Mouse (Mus musculus): ENCODE measurements at regions not wholly inside any gene's neighbourhood (a gene's known extent, or its start where the extent isn't known, plus 50 kb on each side); places are given as distances from the start of the nearest gene placed in this dataset.

DNA sequence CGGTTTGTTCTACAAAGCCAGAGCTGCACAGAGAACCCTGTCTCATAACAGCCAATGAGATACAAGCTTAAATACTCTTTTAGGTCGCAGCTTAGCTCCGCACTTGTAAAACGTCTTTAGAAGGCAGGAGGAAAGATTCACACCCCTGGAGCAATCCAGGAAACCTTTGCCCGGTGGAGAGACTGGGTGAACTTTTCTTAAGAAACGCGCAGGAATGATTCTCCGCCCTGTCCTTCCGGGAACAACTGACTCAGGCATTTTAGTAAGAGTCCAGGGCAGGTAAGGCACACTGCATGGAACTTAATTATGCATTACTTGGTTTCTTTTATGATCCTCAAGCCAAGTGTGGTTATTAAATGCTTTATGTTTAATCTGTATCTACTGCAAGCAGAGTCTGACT lies 70.0 kb upstream of the Ralgps2 start:
- Histone ChIP-seq H3K27ac (no peak overlapping the region), H3K4me3 (no peak overlapping the region), H3K9me3 (no peaks in the 10 kb centered on the region), H3K9ac (no peak overlapping the region), H3K4me1 (replicated peaks) (peaks cover 6% of the 10 kb centered on the region; the same call in 1 of the 2 replicates), H3K36me3 (no peaks in the 10 kb centered on the region), H3K4me2 (no peak overlapping the region), H3K27me3 (no peaks in the 10 kb centered on the region)
- 85% methylated on average over 9 of the region's 9 CpGs for WGBS
- no peak for ATAC-seq (ENCODE audit: low FRiP score)

DNA sequence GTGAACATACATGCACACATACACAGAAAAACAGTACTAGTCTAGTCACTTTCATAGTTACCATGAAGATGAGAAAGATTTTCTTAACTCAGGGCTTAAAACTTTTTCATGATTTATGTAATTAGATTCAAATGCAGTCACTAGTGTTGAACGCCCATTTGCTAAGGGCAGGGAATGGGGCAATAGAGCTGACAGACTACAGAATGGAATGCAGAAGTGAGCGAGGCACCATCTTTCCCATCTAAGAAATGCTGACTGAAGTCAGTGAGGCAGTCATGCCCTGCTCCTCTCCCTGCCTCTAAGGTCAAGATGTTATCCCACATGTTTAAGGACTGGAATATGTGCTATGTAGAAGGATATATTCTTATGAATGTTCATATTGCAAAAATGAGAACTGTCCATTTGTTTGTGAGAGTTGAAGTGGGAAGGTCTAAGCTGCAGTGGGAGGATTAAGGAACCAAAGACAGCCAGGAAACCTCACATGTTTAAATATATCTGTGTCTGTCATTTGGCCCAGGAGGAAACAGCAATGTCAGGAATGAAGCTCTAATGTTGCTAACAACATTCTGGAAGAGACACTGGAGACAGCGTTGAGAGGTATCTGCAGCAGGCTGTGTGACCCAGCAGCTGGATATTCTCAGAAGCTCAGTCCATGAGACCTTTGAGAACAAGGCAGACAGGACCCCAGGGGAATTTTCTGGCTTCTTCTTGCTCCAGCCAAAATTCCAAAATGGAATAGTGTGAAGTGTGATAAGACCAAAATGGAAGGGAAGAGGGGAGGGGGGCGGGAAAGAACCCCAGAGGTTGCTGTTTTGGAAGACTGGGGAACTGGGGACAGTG lies 68.7 kb upstream of the Ralgps2 start:
- ATAC-seq (ENCODE audit: low FRiP score): no peak
- WGBS: 85% methylated on average over 4 of the region's 4 CpGs
- Histone ChIP-seq H3K27me3 (no peaks in the 10 kb centered on the region), H3K9me3 (no peaks in the 10 kb centered on the region), H3K4me3 (no peak overlapping the region), H3K27ac (no peak overlapping the region), H3K4me1 (replicated peaks) (peaks cover 6% of the 10 kb centered on the region; the same call in 1 of the 2 replicates), H3K9ac (no peak overlapping the region), H3K36me3 (no peaks in the 10 kb centered on the region), H3K4me2 (no peak overlapping the region)

DNA sequence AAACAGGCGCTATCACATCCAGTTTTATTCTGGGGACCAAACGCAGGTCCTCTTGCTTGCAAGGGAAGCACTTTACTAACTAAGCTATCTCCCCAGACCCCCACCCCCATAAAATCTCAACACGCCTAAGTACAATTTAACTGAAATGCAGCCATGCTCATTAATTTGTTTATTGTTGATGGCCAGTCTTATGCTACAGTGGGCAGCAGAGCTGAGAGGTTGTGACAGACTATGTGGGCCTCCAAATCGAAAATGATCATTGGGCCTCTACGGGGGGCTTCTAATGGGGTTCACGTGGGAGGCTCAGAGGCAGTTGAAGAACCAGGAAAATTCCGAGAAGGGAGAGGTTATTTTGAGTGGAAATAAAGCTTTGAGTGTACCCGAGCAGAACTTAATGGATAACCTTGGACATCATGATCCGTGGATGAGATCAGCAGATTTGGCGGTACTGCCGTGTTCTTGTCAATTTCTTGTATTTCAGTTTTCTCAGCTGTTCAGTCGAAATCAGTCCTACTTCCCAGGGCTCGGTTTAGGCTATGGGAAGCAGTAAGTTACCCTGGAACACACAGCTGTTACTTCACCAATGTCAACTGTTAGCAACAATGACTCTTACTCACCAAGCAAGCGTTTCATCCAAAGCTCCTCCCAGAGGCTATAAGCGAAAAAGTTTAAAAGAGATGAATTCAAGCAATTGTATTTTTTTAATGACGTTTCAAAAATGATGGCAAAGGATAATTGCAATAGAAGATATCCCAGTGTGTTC lies 65.1 kb upstream of the Ralgps2 start:
- H3K4me3 ChIP-seq: no peak overlapping the region
- H3K4me1 ChIP-seq (replicated peaks): peaks cover 19% of the 10 kb centered on the region; the same call in 1 of the 2 replicates
- H3K27me3 ChIP-seq: no peaks in the 10 kb centered on the region
- H3K9me3 ChIP-seq: no peaks in the 10 kb centered on the region
- no peak overlapping the region for H3K27ac ChIP-seq
- no peak for ATAC-seq (ENCODE audit: low FRiP score)
- WGBS: 91% methylated on average over 16 of the region's 16 CpGs
- no peaks in the 10 kb centered on the region for H3K36me3 ChIP-seq
- no peak overlapping the region for H3K4me2 ChIP-seq
- H3K9ac ChIP-seq: no peak overlapping the region

DNA sequence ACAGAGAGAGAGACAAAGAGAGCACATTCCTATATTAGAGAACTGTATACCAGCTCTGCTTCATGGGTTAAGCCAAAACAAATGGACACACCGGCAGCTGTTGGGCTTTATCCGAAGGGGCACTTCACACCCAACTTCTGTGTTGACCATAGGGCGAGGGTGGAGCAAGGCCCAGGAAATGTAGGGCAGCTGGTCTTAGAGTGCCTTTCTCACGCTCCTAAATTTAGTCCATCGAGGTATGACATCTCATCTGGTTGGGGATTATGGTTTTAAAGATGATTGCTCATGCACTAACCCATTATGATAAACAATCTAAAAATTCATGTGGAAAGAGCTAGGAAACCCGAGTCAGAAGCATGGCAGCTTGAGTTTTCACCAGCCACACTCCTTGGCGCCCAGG lies 63.6 kb upstream of the Ralgps2 start:
- no peak for ATAC-seq (ENCODE audit: low FRiP score)
- H3K27ac ChIP-seq: no peak overlapping the region
- H3K4me1 ChIP-seq (replicated peaks): peaks cover 21% of the 10 kb centered on the region
- WGBS: 93% methylated on average over 7 of the region's 7 CpGs
- no peak overlapping the region for H3K4me2 ChIP-seq
- H3K36me3 ChIP-seq: no peaks in the 10 kb centered on the region
- H3K27me3 ChIP-seq: no peaks in the 10 kb centered on the region
- no peak overlapping the region for H3K9ac ChIP-seq
- no peaks in the 10 kb centered on the region for H3K9me3 ChIP-seq
- no peak overlapping the region for H3K4me3 ChIP-seq

DNA sequence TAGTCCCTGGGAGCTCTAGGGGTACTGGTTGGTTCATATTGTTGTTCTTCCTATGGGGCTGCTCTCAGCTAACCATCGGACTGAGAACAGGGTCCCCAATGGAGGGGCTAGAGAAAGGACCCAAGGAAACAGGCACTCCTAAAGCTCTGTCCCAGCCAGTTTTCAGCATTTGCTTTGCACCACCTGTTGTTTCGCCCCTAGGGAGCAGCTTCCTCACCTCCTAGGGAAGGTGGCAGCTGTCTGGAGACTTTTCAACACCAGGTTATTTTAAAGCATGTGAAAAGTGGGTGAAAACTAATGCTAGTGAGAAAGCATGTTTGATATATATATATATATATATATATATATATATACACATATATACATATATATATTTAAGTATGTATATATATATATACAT lies 62.8 kb upstream of the Ralgps2 start:
- Histone ChIP-seq H3K4me3 (no peak overlapping the region), H3K9ac (no peak overlapping the region), H3K27ac (no peak overlapping the region), H3K4me1 (replicated peaks) (peaks cover 29% of the 10 kb centered on the region), H3K36me3 (no peaks in the 10 kb centered on the region), H3K4me2 (no peak overlapping the region), H3K27me3 (no peaks in the 10 kb centered on the region), H3K9me3 (no peaks in the 10 kb centered on the region)
- ATAC-seq (ENCODE audit: low FRiP score): no peak
- WGBS: 86% methylated on average over 2 of the region's 2 CpGs

DNA sequence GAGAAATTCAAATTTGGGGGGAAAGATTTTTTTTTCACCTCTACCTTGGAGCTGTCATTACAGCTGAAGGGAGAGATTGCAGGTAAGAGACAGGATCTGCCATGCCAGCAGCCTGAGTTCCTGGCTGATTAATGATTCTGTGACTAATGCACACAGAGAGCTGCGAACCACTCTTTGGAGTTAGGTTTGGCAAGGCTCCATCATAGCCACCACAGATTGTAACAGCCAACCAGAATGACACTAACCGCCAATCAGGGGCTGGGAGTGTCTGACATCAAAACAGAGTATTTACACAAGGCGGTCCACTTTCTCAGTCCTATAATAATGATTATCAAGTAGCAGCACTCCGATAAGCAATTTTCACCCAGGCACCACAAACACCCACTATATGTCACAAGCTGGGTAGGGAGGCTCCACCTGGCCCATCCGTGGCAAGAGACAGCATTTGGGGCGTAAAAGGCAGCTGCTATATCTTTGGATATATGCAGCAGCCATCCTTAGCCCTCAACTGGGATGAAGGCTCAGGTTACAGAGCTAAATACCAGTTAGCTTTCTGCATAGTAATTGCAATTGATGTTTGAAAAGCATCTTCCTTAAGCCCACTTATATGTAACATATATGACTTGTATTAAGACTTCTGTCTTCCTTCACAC lies 61.7 kb upstream of the Ralgps2 start:
- H3K9ac ChIP-seq: no peak overlapping the region
- no peaks in the 10 kb centered on the region for H3K9me3 ChIP-seq
- 72% methylated on average over 6 of the region's 6 CpGs for WGBS
- no peaks in the 10 kb centered on the region for H3K36me3 ChIP-seq
- peak overlapping the region; percentile 5; the same call in 1 of the 2 replicates for H3K27ac ChIP-seq
- ATAC-seq (ENCODE audit: low FRiP score): no peak
- H3K4me3 ChIP-seq: no peak overlapping the region
- H3K4me2 ChIP-seq: no peak overlapping the region
- H3K27me3 ChIP-seq: no peaks in the 10 kb centered on the region
- H3K4me1 ChIP-seq (replicated peaks): peaks cover 40% of the 10 kb centered on the region

DNA sequence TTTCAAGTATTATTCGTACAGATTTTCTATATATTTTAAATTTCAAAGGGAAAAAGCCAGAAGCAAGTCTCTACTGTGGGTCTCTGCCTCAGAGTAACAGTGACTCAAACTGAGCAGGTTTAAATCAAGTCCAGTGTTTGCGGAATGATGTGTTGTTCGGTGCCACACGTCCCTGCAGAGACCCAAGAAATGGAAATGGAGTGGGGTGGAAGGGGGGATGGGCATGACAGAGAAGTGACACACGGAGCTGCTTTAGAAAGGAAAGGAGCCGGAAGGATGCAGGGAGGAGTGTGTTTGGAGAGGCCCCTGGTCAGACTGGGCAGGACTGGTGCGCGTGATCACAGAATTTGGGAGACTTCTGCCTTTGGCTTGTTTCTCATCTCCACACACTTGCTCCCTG lies 60.5 kb upstream of the Ralgps2 start:
- Histone ChIP-seq H3K4me1 (replicated peaks) (peaks cover 35% of the 10 kb centered on the region), H3K9ac (no peak overlapping the region), H3K36me3 (no peaks in the 10 kb centered on the region), H3K9me3 (no peaks in the 10 kb centered on the region), H3K27ac (no peak overlapping the region), H3K4me2 (no peak overlapping the region), H3K4me3 (no peak overlapping the region), H3K27me3 (no peaks in the 10 kb centered on the region)
- no peak for ATAC-seq (ENCODE audit: low FRiP score)
- WGBS: 52% methylated on average over 8 of the region's 8 CpGs

DNA sequence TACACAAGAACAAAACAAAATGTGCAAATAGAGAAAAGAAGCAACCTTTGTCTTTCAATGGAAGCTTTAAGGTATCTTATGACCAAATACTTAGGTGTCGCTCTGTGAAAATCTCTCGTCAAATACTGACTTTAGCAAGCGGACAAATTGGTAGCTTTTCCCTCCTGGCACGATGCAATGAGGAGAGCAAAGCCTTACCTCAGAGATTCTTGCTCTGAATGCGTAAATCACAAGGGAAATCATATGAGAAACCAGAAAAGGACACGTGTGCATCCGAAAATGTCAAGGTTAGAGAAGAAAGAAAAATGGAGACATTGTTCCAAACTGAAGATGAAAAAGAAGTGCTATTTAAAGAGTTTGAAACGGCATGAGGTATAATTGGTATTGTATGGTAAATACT lies 59.8 kb upstream of the Ralgps2 start:
- H3K4me2 ChIP-seq: no peak overlapping the region
- no peak overlapping the region for H3K27ac ChIP-seq
- H3K36me3 ChIP-seq: no peaks in the 10 kb centered on the region
- no peak overlapping the region for H3K9ac ChIP-seq
- no peak for ATAC-seq (ENCODE audit: low FRiP score)
- H3K4me1 ChIP-seq (replicated peaks): peaks cover 35% of the 10 kb centered on the region
- no peak overlapping the region for H3K4me3 ChIP-seq
- H3K9me3 ChIP-seq: no peaks in the 10 kb centered on the region
- H3K27me3 ChIP-seq: no peaks in the 10 kb centered on the region
- WGBS: 77% methylated on average over 8 of the region's 8 CpGs

DNA sequence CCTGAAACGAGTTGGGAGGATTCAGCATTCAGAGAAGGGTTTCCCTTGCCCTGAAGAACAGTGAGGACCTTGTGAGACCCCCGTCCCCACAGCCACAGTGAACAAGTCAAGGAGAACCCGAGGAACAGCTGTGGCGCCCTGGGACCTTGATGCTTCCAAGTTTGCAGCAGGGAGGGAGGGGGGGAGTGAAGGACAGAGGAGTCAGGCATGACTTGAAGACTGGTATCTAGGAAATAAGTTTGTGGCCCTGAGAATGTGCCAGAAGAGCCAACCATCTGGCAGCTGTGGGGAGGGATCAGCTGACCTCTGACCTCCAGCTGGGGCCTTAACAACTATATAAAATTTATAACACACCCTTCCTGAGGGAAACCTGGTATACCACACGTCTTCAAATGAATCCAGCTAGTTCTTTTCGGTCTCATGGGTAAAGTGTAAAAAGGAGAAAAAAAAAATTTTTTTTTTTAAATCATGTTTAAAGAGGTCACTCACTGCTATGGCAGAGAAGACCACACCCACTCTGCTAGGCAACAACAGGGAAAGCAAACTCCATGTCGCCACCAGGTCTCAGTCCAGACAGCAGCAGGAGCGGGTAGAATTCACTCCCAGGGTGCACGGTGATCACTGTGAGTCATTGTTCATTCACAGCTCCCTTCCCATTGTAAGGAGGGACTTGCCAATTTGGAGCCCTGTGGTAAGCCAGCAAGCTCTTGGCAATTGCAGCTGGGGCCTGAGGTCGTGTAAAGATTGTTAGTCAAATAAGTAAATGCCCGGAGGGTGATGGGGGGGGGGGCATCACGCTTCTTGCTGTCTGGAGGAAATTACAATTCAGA lies 58.3 kb upstream of the Ralgps2 start:
- H3K27me3 ChIP-seq: no peaks in the 10 kb centered on the region
- ATAC-seq (ENCODE audit: low FRiP score): peak; percentile 67
- peaks cover 35% of the 10 kb centered on the region for H3K4me1 ChIP-seq (replicated peaks)
- H3K36me3 ChIP-seq: no peaks in the 10 kb centered on the region
- no peaks in the 10 kb centered on the region for H3K9me3 ChIP-seq
- no peak overlapping the region for H3K9ac ChIP-seq
- no peak overlapping the region for H3K4me3 ChIP-seq
- WGBS: 23% methylated on average over 12 of the region's 12 CpGs
- H3K27ac ChIP-seq: peak overlapping the region; percentile 76
- no peak overlapping the region for H3K4me2 ChIP-seq

DNA sequence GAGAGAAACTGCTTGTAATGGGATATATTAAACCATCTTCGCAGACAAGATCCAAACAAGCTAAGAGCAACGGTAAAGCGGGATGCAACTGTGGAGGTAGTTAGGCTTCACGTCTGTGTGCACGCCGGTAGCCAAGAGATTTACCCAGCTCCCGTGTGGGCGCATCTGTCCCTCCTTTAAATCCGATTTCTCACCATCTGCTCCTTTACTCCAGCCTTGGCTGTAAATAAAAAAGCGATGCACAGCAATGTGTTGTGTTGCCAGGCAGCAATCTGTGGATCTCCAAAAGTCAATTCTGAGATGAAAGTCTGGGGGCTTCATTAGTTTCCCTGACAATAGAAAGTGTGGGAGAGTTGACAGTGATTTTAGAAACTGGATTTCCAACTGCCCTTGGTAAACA lies 57.6 kb upstream of the Ralgps2 start:
- WGBS: 34% methylated on average over 10 of the region's 10 CpGs
- Histone ChIP-seq H3K27ac (peak overlapping the region; percentile 76), H3K9ac (no peak overlapping the region), H3K4me1 (replicated peaks) (peaks cover 37% of the 10 kb centered on the region), H3K4me2 (no peak overlapping the region), H3K9me3 (no peaks in the 10 kb centered on the region), H3K4me3 (no peak overlapping the region), H3K36me3 (no peaks in the 10 kb centered on the region), H3K27me3 (no peaks in the 10 kb centered on the region)
- ATAC-seq (ENCODE audit: low FRiP score): peak; percentile 40; the same call in 1 of the 2 replicates

DNA sequence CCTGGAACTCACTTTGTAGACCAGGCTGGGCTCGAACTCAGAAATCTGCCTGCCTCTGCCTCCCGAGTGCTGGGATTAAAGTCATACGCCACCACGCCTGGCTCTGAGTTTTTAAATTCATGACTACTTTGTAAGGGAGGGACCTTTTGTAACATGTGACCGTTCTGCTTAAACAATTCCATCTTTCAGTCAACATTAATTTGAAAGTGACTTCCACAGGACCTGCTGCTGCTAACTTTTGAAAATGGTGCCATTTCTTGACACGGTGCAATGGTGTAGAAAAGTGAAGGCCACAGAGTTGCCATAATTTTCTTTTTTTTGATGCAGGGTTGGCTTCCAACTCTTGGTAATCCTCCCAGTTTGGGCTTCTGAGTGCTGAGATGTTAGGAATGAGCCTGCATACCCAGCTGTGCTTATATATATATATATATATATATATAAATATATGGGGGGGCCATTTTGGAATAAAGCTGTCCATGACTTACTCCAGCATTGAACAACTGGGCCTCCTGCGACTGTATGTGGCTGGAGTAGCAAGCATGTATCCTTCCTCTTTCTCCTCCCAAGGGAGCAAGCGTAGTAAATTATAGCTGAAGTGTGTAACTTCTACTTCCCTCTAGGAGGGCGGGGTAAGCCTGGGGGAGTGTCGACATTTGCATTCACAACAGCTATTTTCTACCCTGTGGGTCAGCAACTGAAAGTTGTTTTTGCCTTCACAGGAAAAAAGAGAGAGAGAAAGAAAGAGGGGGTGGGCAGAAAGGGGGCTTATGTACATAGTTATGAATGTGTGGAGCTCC lies 56.9 kb upstream of the Ralgps2 start:
- H3K36me3 ChIP-seq: no peaks in the 10 kb centered on the region
- peaks cover 37% of the 10 kb centered on the region for H3K4me1 ChIP-seq (replicated peaks)
- no peak for ATAC-seq (ENCODE audit: low FRiP score)
- no peak overlapping the region for H3K4me3 ChIP-seq
- H3K27me3 ChIP-seq: no peaks in the 10 kb centered on the region
- no peak overlapping the region for H3K9ac ChIP-seq
- no peaks in the 10 kb centered on the region for H3K9me3 ChIP-seq
- no peak overlapping the region for H3K4me2 ChIP-seq
- WGBS: 81% methylated on average over 10 of the region's 10 CpGs
- peak overlapping the region; percentile 76 for H3K27ac ChIP-seq
